Mouse (Mus musculus) heart, embryonic 16.5 days (tissue): ENCODE measurements around the gene Arid5b. TPM values are rescaled to one million over a fixed set of nuclear protein-coding genes. Genes with fewer than 3 reads are reported as not detected.

Experiments
- ATAC-seq: fragments of 200-750 bp; cut with Nextera tagmentation; replicated peaks from 2 replicates; pipeline ENCODE4 v1.8.0; 2017; ENCODE audit warnings: moderate number of reproducible peaks; ENCODE audit not compliant: insufficient read depth, low FRiP score; ENCODE audit errors: extremely low read depth
- H3K27ac ChIP-seq: fragments of 300-500 bp; sonication (generic); 2 replicates; pipeline ENCODE4 v1.5.1; 2014; ENCODE audit warnings: mild to moderate bottlenecking, low read length, control low read depth, moderate library complexity
- H3K27me3 ChIP-seq: fragments of 300-500 bp; sonication (generic); 2 replicates; pipeline ENCODE4 v1.6.1; 2014; ENCODE audit warnings: low read length, mixed read lengths; ENCODE audit not compliant: control insufficient read depth, insufficient read depth
- H3K36me3 ChIP-seq: fragments of 300-500 bp; sonication (generic); 2 replicates; pipeline ENCODE4 v1.6.1; 2014; ENCODE audit not compliant: control insufficient read depth, insufficient read depth
- H3K4me1 ChIP-seq: fragments of 300-500 bp; sonication (generic); 2 replicates; pipeline ENCODE4 v1.6.1; 2014; ENCODE audit warnings: low read length, mixed read lengths; ENCODE audit not compliant: control insufficient read depth, insufficient read depth
- H3K4me2 ChIP-seq: fragments of 300-500 bp; sonication (generic); 2 replicates; pipeline ENCODE4 v1.6.1; 2014; ENCODE audit warnings: low read depth, mild to moderate bottlenecking, control low read depth, low read length
- H3K4me3 ChIP-seq: fragments of 300-500 bp; sonication (generic); 2 replicates; pipeline ENCODE4 v1.5.1; 2014; ENCODE audit warnings: mild to moderate bottlenecking, control low read depth, low read length
- H3K9ac ChIP-seq: fragments of 300-500 bp; sonication (generic); 2 replicates; pipeline ENCODE4 v1.6.1; 2014; ENCODE audit warnings: low read length, control low read depth
- H3K9me3 ChIP-seq: fragments of 300-500 bp; sonication (generic); replicated peaks from 2 replicates; pipeline ENCODE4 v1.6.1; 2016; ENCODE audit warnings: low read length; ENCODE audit not compliant: control insufficient read depth
- WGBS: fragments of 180-500 bp; shearing (Covaris S2); extraction: QIAGEN DNeasy Blood & Tissue Kit; methylation state at CpG from one replicate; pipeline ENCODE4 v1.1.7; 2014; 5-methylcytosine and 5-hydroxymethylcytosine counted together
- polyA plus RNA-seq: library from polyadenylated mRNA; unstranded; fragments of >200 nt; fragmentation: Nextera tagmentation; extraction: Ambion mirVana; gene quantifications from 2 replicates; pipeline ENCODE4 v1.2.1, GENCODE M21; 2015

The Arid5b gene
- polyA plus RNA-seq, 1 experiment from 2014 or later, result 19.6 TPM

GRCm38 (mm10) chr10:68156646-68157245, 121.8 kb downstream of the Arid5b start:
- no peak for ATAC-seq
- no peak overlapping the region; the same call in 1 of the 2 replicates for H3K27ac ChIP-seq
- H3K36me3 ChIP-seq, result no peaks in the 10 kb centered on the region
- H3K4me3 ChIP-seq, result no peak overlapping the region
- no peak overlapping the region for H3K4me2 ChIP-seq
- H3K4me1 ChIP-seq, result peaks cover 20% of the 10 kb centered on the region
- WGBS, result 51% methylated on average over 10 of the region's 10 CpGs
- no peak overlapping the region for H3K9ac ChIP-seq
- no peaks in the 10 kb centered on the region; the same call in 1 of the 2 replicates for H3K9me3 ChIP-seq
- H3K27me3 ChIP-seq, result no peaks in the 10 kb centered on the region

- WGBS, result 66% methylated on average over 6 of the region's 6 CpGs
- no peak overlapping the region for H3K4me2 ChIP-seq
- no peaks in the 10 kb centered on the region; the same call in 1 of the 2 replicates for H3K9me3 ChIP-seq
- no peak overlapping the region for H3K9ac ChIP-seq
- H3K36me3 ChIP-seq, result no peaks in the 10 kb centered on the region
- no peak for ATAC-seq
- no peak overlapping the region for H3K27ac ChIP-seq
- no peaks in the 10 kb centered on the region for H3K27me3 ChIP-seq
- peaks cover 20% of the 10 kb centered on the region for H3K4me1 ChIP-seq
- H3K4me3 ChIP-seq, result no peak overlapping the region
Observed at GRCm38 (mm10) chr10:68156159-68156558, 122.4 kb downstream of the Arid5b start.

- no peak for ATAC-seq
- Histone ChIP-seq H3K9me3 (no peaks in the 10 kb centered on the region; the same call in 1 of the 2 replicates), H3K4me2 (no peak overlapping the region)
Observed at GRCm38 (mm10) chr10:68155431-68156119, 123.0 kb downstream of the Arid5b start.

GRCm38 (mm10) chr10:68154046-68154765, 124.3 kb downstream of the Arid5b start:
- Histone ChIP-seq H3K36me3 (no peaks in the 10 kb centered on the region), H3K27ac (no peak overlapping the region), H3K4me1 (peaks cover 20% of the 10 kb centered on the region), H3K27me3 (no peaks in the 10 kb centered on the region), H3K4me2 (no peak overlapping the region), H3K9me3 (no peaks in the 10 kb centered on the region; the same call in 1 of the 2 replicates), H3K9ac (no peak overlapping the region), H3K4me3 (no peak overlapping the region)
- ATAC-seq, result no peak
- WGBS, result 88% methylated on average over 14 of the region's 14 CpGs

More at GRCm38 (mm10) chr10:68155431-68156119, 123.0 kb downstream of the Arid5b start:
- Histone ChIP-seq H3K4me3 (no peak overlapping the region), H3K9ac (no peak overlapping the region), H3K36me3 (no peaks in the 10 kb centered on the region), H3K4me1 (peaks cover 20% of the 10 kb centered on the region), H3K27ac (no peak overlapping the region), H3K27me3 (no peaks in the 10 kb centered on the region)
- WGBS, result 85% methylated on average over 6 of the region's 6 CpGs

GRCm38 (mm10) chr10:68153344-68154045, 125.0 kb downstream of the Arid5b start:
- no peaks in the 10 kb centered on the region for H3K27me3 ChIP-seq
- H3K4me2 ChIP-seq, result no peak overlapping the region
- H3K4me3 ChIP-seq, result no peak overlapping the region
- H3K27ac ChIP-seq, result no peak overlapping the region
- peaks cover 15% of the 10 kb centered on the region for H3K4me1 ChIP-seq
- WGBS, result 85% methylated on average over 11 of the region's 11 CpGs
- no peaks in the 10 kb centered on the region; the same call in 1 of the 2 replicates for H3K9me3 ChIP-seq
- no peaks in the 10 kb centered on the region for H3K36me3 ChIP-seq
- ATAC-seq, result no peak
- H3K9ac ChIP-seq, result no peak overlapping the region

GRCm38 (mm10) chr10:68148495-68148894, 130.0 kb downstream of the Arid5b start:
- Histone ChIP-seq H3K4me2 (no peak overlapping the region), H3K27ac (peak overlapping the region; percentile 61; the same call in 1 of the 2 replicates), H3K9ac (no peak overlapping the region), H3K4me1 (peaks cover 17% of the 10 kb centered on the region), H3K27me3 (no peaks in the 10 kb centered on the region), H3K9me3 (no peaks in the 10 kb centered on the region; the same call in 1 of the 2 replicates), H3K4me3 (no peak overlapping the region), H3K36me3 (no peaks in the 10 kb centered on the region)
- ATAC-seq, result no peak
- WGBS, result 78% methylated on average over 6 of the region's 6 CpGs

GRCm38 (mm10) chr10:68147730-68148129, 130.8 kb downstream of the Arid5b start:
- Histone ChIP-seq H3K4me1 (peaks cover 17% of the 10 kb centered on the region), H3K27me3 (no peaks in the 10 kb centered on the region), H3K4me3 (no peak overlapping the region), H3K36me3 (no peaks in the 10 kb centered on the region), H3K9me3 (no peaks in the 10 kb centered on the region; the same call in 1 of the 2 replicates), H3K9ac (no peak overlapping the region), H3K27ac (peak overlapping the region; percentile 61; the same call in 1 of the 2 replicates), H3K4me2 (no peak overlapping the region)
- 52% methylated on average over 6 of the region's 6 CpGs for WGBS
- ATAC-seq, result no peak

- no peak overlapping the region for H3K4me3 ChIP-seq
- H3K4me2 ChIP-seq, result no peak overlapping the region
- peaks cover 17% of the 10 kb centered on the region for H3K4me1 ChIP-seq
- peak overlapping the region; percentile 56; the same call in 1 of the 2 replicates for H3K27ac ChIP-seq
- no peaks in the 10 kb centered on the region for H3K27me3 ChIP-seq
- no peaks in the 10 kb centered on the region for H3K36me3 ChIP-seq
- WGBS, result 8% methylated on average over 5 of the region's 5 CpGs
- ATAC-seq, result no peak
- H3K9me3 ChIP-seq, result no peaks in the 10 kb centered on the region; the same call in 1 of the 2 replicates
- H3K9ac ChIP-seq, result 0 out of 2 replicates have a peak overlapping the region, but pooled peaks have one; percentile 49
Observed at GRCm38 (mm10) chr10:68146842-68147241, 131.7 kb downstream of the Arid5b start.
